Mouse (Mus musculus) adrenal gland, postnatal 36 days (tissue): Measurements from ENCODE around the gene Alad. TPM values are rescaled to one million over a fixed set of nuclear protein-coding genes. Genes with fewer than 3 reads are reported as not detected.

Experiments used
- DNase-seq, 2 experiments: peaks; one replicate each; pipeline ENCODE4 v3.0.0; 2021; ENCODE audit warnings: mixed read lengths in 1 of 2
- total RNA-seq, 2 experiments: library from RNA; stranded (reverse); gene quantifications; 2 replicates each; pipeline ENCODE4 v1.2.3; 2021

The Alad gene
- total RNA-seq, 2 experiments from 2014 or later = 86.9 to 99.8 TPM

GRCm38 (mm10) chr4:62517538-62518415 is 1.9 kb downstream of the Alad start:
- DNase-seq = no peak

- no peak for DNase-seq
These were observed 2.7 kb downstream of the Alad start for GRCm38 (mm10) chr4:62517046-62517445.

DNA sequence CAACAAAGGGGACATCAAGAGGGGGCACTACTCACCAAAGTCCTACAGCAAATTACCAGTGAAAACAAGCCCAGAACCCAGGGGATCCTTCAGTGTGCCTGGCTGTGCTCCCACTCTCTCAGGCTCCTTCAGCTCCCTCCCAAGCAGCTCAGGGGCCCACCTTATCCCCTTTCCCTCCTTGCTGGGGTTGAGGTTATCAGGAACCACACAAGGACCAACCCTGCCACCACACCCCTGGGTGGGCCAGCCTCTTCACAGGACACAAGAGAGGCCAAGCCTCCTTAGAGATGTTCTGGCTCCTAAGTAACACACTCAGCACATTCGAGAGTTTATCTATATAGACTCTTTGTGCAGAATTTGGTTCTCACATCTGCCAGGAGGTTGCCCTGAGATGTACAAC is 3.1 kb downstream of the Alad start:
- no peak for DNase-seq

GRCm38 (mm10) chr4:62516079-62516478 is 3.6 kb downstream of the Alad start:
- peak; percentile 61 to 76 for DNase-seq

GRCm38 (mm10) chr4:62515490-62515889 is 4.2 kb downstream of the Alad start:
- peak in 1 of 2 experiments; percentile 39 for DNase-seq

GRCm38 (mm10) chr4:62514995-62515394 is 4.7 kb downstream of the Alad start:
- no peak for DNase-seq

GRCm38 (mm10) chr4:62513998-62514506 is 5.7 kb downstream of the Alad start:
- no peak for DNase-seq

DNA sequence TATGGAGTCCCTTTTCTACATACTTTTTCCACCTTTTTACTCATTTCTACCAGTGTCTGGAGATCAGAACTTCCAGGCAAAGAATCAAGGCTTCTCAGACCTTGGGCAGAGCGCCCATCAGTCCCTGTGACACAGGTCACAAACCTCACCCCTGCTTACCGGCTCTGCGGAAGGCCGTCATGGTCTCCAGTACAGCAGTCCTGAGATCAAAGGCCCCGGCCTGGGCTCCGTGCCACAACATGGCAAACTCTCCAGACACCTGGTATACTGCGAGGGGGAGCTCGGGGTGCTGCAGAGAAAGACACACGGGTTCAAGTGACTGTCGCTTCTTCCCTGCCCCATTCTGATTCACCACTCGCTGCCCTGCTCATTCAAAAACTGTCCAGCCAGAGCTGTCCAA is 9.8 kb downstream of the Alad start:
- peak; percentile 91 to 93 for DNase-seq

DNA sequence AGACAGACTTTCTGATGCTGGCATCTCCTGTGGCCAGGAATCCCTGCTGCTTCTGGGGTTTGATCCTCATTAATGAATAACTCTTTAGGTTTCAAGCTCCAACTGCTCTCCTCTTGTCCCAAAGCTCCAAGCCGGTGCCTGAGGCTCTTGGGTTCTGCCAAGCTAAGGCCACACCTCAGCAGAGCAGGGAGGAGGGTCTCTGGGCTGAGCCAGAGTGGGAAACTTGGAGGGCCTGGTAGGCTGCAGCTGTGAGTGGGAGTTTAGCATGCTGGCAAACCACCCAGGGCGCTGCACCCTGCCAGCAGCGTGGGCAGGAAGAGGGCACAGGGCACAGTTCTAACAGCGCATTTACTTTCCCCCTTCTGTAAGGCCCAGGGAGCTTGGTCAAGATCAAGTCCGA is 10.9 kb downstream of the Alad start:
- DNase-seq = no peak

DNA sequence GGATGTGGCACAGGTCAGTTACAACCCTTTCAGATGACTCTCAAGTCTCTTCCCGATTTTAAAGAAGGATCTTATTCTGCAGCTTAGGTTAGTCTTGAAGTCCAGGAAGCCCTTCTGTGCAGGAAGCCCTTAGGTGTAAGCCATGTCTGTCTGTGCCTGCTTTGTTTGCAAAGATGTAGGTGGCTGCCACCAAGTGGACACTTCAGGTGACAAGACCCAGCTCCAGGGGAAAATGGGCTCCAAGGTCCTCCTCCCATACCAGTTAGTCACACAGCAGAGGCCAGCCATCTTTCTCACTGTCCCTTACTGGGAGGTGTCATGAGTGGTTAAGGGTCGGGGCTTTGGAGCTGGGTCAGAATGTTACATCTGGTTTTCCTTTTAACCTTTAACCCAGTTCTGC is 12.9 kb downstream of the Alad start:
- peak in 1 of 2 experiments; percentile 44 for DNase-seq

DNA sequence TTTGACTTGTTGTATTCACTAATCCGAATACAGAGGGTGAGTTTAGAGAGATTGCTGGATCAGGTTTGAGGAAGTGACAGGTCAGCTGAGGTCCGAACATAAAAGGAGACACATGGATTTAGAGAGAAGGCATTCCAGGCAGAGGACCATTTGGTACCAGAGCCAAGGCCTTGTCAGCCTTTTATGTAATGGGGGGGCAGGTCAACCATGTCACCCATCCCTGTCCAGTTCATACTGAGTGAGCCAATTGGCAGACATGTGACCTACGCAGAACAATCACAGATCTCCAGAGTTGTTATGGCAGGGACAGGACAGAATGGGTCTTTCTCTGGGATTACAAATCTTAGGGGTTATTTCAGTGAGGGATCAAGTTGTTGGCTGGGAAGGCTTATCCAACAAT is 13.7 kb downstream of the Alad start:
- DNase-seq = peak in 1 of 2 experiments; percentile 51

GRCm38 (mm10) chr4:62503374-62503970 is 16.2 kb downstream of the Alad start, which contains the start of gene Hdhd3:
Gene Hdhd3, minus strand, starts transcription at chr4:62503467.
- no peak for DNase-seq

DNA sequence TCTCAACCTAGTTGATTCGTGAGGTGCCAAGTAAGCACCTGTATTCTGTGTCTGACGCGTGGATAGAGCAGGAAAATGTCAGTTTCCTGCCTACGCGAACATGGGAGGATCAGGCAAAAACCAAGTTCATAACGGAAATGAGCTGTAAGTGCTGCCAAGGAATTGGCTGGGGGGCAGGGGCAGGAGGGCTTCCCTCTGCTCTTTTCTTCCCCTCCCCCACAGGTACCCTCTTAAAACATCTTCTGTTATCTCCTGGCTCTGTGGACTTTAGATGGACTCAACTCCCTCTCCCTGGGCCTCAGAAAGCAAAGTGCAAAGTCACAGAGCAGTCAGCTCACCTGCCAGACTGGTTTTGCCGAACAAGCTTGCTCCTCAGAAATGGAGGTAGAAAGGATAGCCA is 16.7 kb downstream of the Alad start:
- no peak for DNase-seq

DNA sequence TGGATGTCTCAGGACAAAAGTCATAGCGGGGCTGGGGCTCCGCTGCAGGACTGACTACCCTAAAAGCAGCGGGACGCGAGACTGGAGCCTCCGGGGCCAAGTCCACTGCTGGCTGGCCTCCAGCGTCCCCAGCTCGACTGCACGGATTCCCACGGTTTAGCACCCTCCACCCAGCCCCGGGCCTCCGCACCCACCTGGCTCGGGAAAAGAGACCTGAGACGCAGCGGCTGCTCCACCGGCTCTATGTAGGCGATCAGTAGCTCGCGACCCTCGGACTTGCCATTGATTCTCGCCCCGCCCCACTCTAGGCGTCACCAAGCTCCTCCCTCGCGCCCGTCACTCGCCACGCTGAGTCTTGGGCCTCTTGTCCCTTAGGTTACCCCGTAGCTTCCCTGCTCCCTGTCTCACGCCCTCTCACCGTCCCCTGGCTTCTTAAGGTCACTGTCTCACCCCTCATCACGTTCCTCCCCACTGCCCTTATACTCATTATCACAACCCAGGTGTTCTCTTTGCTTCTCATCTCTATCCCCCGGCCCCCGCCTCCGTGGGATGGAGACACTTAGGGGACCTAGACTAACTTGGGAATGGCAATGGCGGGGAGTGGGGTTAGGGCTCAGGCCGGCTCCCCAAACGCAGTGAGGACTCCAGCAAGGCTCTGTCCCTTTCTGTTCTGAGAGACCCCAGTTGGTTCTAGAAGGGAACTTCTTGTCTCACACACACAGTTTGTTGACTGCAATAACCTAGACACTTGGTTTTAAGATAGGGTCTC is 17.6 kb downstream of the Alad start:
- DNase-seq = peak; percentile 94 to 95

DNA sequence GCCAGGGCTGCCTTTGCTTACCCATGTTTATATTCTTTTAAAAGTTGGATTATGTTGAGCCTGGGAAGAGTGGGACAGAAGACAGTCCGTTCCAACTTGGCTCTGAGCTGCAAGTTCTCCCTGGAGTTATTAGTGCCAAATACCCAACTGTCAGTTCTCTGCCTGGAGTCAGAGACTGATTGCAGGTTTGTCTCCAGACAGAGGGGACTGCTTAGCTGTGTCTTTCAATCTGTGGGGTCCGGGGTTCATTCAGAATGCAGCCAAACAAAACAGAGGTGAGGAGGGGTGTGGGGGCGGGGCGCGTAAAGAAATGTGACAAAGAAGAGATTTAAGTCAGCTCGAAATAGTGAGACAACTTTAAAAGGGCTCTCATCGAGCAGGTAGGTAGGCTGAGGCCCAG is 18.2 kb downstream of the Alad start:
- DNase-seq = no peak

DNA sequence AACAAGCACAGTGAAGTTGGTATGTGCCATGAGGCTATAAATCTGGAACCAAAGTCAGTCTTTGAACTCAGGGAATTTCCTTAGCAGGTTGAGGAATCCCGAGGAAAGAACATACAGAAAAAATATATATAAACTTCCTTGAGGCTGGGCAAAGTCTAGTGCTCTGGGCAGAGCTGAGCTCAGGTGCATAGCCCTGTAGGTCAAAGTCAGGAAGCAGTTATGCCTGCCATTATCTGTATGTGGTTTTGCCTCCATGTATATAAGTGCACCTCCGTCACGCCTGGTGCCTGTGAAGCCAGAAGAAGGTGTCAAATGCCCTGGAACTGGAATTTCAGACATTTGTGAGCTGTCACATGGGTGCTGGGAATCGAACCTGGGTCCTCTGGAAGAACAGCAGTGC is 18.9 kb downstream of the Alad start:
- no peak for DNase-seq

DNA sequence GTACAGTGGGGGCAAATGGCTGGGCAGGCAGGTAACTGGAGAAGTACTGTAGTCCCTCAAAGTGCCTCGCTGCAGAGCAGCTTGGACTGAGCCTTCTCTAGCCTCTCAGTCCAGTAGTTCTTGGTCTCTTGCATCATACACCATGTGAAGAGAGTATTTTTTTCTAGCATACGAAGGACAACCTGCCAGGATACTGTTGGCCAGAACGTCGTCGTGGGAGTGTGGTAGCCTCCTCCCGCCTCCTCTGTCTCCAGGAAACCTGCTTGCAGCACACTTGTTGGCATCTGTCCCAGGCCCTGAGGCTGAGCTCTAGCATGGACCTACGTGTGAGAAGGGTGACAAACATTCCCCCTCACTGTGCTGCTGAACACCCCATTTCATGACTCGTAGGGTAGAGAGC is 22.9 kb downstream of the Alad start:
- peak; percentile 82 to 83 for DNase-seq

- peak in 1 of 2 experiments; percentile 57 for DNase-seq
These were observed 23.8 kb downstream of the Alad start for GRCm38 (mm10) chr4:62495946-62496345.

- DNase-seq = no peak
These were observed 25.5 kb downstream of the Alad start for GRCm38 (mm10) chr4:62494230-62494629.

DNA sequence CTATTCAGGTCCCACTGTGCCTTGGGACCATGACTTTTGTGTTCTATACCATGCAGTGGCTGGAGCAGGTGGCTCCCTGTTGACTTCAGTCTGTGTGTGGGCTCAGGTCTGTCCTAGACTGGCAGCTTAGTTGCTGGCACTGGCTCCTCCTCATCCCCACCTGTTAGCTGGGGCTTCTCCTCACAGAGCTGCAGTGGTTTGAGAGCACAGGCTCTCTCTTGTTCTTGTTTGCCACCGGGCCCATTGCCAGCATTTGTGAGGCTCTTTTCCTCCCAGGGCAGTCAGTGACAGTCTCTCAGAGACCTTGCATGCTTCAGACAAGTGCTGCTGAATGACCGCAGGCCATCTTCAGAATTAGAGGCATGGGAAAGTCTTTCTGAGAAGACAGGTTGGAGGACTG is 27.0 kb downstream of the Alad start:
- DNase-seq = no peak

GRCm38 (mm10) chr4:62487914-62488313 is 31.8 kb downstream of the Alad start:
- DNase-seq = no peak

- no peak for DNase-seq
These were observed 32.5 kb downstream of the Alad start for GRCm38 (mm10) chr4:62487172-62487571.
